Mouse (Mus musculus) layer of hippocampus, adult 11-12 months (tissue): ENCODE measurements at regions not wholly inside any gene's neighbourhood (a gene's known extent, or its start where the extent isn't known, plus 50 kb on each side); places are given as distances from the start of the nearest gene placed in this dataset.
A peak's percentile ranks its signal among the peaks of the same experiment; 100 is the strongest.

Experiments
- DNase-seq: peaks from one replicate; pipeline ENCODE4 v3.0.0; 2022; ENCODE audit warnings: low spot score

DNA sequence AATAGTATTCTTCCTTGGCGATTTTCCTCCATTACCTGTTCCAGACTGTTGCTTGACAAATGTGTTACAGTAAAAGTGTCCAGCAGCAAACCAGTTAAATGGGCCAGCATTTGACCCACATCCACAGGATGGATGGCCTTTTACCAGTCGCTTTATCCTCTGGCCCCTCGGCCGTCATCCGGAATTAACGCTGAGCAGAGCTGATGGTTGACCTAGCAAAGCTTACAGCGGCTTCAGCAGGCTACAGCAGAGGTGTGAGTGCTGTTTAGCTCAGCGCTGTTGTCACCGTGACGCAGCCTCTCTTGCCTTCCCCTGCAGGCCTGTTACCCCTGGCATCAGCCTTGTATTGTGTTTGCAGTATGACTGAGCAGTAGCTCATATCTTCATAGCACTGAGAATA is 159.8 kb upstream of the Eif4g2 start:
- DNase-seq, result no peak

DNA sequence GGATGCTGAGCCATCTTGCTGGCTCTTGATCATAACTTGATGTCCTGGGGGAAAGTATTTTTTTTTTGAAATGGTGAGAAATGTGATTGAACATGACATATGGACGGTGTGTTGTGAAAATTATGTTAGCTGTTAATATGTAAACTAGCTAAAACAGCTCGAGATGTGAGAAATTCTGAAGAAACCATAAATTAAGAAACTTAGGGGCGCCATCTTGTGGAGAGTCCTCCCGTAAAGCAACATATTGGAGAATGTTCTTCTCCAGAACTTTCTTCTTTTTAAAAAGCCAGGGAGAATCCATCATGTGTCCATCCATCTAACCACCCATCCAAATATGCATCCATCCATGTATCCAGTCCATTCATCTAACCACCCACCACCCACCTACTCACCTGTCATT is 158.7 kb upstream of the Eif4g2 start:
- peak; percentile 45 for DNase-seq

DNA sequence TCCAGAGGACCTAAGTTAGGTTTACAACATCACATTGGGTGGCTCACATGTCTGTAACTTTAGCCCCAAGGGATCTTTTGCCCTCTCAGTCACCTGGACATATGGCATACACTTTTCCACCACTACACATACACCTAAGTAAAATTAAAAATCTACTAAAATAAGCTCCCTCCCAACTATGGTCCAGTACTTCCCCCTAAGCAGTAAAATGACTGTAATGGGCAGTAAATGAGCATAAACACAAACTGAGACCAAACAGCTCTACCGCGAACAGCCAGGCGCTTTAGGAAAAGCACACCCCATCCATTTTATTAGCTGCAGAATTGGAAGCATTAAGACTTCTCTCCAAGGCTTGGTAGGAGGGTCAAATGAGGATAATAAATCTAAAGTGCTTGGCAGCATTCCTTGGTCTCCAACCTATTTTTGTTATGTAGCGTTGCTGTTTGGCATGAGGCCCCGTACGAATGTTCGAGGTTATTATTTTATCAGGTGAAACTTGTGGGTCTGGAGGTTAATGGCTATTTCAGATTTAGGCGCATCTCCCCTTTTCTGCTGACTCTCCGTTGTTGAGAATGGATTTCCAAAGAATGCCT is 157.5 kb upstream of the Eif4g2 start:
- DNase-seq, result no peak

DNA sequence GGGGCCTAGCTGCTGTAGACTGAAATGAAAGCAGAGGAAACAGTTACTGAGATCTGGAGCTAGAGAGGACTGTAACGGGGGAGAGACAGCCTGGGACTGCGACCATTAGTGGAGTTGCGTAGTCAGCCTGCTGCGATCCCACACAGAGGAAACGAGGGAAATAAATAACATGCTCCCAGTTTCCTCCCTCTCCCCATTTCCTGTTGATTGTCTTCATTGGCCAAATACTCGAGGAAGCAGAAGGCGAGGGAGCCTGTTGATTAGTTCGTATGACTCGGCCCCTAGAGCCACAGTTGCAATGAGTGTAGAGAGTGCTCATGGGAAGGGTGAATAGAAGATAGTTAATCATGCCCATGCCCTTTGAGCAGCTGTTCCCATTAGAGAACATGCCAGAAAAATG is 155.0 kb upstream of the Eif4g2 start:
- DNase-seq, result no peak

DNA sequence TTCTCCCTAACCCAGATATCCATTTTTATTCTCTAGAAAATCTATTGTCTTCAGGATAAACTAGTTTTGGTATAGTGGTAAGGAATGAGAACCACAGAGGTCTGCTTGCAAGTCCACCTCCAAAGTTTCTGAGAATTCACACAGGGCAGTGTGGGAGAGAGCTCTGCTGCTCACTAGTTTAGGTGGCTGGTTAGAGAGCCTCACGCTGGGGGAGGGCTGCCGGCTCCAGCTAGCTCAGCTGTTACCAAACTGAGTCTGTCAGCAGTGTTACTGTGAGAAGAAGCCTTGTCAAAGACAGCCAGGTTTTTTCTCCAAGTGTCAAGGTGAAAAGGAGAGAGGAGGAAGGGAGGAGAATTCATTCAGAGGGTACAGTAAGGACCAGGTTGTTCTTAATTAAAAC is 147.8 kb upstream of the Eif4g2 start:
- no peak for DNase-seq

DNA sequence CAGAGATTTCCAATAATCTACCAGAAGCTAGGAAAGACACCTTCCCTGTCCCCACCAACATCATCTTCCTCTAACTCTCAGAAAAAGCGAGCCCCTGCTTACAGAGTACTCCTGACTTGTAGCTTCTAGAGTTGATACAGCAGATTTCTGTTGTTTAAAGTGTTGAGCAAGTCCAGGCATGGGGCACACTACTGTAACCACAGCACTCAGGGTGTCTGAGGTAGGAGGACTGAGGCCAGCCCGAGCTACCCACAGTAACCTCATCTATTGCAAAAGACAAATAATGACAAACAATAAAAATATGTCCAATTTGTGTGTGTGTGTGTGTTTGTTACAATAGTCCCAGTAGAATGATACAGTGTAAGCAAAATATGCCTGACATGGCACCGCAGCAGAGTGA is 144.3 kb upstream of the Eif4g2 start:
- DNase-seq, result no peak

DNA sequence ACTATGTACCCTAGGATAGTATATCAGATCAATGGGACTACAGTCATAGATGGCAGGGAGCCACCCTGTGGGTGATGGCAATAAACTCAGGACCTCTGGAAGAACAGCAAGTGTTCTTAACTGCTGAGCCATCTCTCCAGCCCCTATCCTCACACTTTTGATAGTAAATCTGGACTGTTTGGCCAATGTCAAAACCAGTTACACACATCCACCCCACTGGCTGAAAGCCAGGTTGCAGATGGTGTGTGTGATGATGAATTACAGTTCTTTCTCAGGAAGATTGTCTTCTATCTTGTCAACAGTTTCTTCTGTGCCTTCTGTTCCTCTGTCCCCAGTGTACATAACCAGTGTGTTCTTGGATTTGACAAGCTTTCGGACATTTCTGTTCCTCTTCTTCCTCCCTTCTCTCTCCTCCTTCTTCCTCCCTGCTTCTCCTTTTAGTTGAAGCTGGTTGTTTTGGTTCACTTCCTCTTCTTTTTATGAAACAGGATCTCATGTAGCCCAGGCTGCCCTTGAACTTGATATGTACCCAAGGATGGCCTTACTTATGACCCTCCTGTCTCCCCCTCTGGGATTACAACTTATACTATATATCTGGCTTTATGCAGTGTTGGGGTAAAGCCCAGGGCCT is 143.3 kb upstream of the Eif4g2 start:
- DNase-seq, result no peak

DNA sequence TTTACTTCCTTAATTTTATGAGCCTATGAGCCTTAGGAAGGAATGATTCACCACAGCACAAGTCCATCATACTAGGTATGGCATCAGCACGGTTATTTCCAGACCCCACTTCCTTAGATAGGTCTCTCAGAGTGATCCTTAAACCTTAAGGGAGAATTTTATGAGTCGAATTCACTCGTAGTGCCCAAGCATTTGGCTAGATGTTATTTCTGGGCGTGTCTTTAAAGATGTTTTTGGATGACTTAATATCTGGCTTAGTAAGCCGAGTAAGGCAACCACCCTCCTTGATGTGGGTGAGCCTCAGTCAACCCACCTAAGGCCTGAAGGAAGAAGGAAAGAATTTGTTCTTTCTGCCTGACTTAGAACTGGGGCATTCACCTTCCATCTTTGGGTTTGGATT is 132.8 kb upstream of the Eif4g2 start:
- no peak for DNase-seq

DNA sequence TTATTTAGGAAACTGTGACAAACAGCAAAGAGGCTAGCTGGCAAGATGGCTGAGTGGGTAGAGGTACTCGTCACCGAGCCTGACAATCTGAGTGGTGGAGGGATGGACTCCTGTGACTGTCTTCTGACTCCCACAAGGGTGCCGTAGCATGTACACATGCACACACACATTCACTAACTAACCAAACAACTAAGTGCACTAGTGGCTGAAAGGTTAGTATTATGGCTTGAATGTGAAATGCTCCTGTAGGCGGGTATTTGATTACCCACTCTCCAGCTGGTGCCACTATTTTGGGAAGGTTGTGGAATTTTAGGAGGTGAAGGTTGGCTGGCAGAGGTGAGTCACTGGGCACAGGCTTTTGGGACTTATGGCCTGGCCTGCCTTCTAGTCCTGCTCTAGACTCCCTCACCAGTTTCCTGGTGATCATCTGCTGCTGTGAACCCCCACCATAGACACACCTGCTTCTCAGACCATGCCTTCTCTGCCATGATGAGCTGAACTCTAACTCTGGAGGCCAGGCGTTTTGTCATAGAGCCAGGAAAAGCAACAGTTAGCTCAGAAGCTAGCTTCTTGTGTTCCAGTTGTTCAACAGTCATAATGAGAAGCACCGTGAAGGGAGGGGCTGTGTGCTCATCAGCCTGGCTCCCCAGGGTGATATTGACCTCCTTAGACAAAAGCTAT is 131.5 kb upstream of the Eif4g2 start:
- no peak for DNase-seq

DNA sequence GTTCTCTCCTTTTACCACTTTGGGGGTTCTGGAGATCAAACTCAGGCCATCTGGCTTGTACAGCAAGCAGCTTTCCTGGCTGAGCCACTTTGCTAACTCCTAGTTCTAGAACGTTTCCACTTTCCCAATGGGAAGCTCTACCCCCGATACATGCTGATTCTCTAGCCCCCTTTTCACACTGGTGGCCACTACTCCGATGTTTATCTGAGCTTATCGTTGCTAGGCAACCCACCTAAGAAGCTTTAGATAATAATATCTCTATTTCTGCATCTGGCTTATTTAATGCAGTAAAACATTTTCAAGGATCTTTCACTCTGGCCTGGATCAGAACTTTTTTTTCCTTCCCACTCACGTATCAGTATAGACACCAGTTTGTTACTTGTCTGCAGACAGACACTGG is 129.4 kb upstream of the Eif4g2 start:
- no peak for DNase-seq

DNA sequence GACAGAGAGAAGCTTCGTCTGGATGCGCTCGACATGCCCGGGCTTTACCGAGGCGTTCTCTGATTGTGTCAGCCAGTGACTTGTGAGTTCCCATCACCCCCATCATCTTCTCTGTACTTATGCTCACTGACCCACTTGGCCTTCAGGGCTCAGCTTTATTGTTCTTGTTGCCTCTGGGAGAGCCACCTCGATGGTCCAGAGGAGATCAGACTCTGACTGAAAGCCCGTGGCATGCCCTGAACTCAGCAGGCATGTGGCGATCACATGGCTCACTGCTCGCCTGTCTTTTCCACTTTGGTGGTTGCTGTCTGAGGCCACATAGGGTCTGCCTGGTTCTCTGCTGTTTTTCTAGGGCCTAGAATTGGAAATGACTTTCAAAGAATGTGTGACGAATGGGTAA is 128.8 kb upstream of the Eif4g2 start:
- no peak for DNase-seq

DNA sequence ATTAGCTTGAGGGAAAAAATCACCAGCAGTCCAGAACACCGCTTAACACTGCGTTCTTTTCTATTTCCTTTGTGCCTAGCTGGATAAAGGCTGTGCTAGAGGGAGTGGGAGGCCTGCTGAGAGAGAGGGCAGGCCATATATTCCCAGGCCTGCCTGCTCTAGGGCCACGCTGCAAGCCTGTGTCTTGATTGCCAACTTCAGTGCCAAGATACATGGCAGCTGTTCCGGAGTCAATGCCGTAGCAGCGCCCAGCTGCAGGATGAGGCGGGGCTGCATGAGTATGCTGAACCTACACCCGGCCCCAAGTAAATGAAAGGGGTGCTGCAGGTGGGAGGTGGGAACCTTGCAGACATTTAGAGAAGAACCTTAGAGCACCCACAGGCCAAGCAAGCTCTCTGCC is 127.5 kb upstream of the Eif4g2 start:
- DNase-seq, result no peak

DNA sequence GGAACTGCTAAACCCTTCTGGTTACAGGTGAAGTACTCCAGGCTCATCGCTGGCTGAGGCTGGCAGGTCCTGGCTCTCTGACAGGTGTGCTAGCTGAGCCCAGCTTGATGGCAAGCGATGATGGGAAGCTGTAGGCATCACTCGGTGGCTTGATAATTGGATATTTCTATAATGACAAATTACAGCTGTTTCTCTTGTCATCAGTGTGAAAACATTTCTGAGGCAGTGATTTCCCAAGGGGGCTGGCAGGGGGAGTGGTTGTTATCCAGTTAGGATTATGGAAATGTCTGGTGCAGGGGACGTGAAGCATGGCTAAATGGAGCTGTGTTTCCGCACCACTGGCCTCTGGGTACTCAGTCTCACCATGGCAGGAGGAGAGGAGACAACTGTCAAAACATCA is 123.0 kb upstream of the Eif4g2 start:
- DNase-seq, result no peak

DNA sequence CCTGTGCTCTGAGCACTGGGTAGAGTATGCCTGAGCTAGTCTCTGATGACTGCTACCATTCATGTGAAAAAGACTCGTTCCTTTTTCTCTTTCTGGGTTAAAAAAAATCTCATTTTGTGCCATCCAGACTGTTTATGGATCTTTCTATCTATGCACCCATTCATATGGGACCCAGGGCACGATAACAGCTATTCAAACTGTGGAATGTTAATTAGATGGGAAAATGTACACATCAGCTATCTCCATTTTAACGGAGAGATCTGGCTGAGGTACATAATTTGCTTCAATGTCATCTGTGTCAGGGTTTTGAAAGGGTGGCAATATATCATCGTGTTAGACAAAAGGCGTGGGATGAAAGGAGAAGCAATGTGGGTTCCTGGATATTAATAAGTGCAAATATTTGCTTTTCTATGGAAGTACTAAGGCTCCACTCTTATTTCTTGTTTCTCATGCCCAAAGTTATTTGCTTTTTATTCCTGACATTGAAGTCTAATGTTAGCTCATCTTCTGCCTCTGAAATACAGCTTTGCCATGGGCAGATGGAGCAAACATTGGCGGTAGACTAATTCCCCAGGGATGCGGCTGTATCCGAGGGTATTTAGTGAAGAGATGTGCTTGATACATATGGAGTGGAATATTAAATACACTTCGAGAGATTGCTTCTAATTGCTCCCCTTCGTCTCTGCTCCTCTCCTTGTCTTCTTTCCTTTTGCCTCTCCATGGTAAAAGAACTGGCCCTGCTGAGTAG is 116.0 kb upstream of the Eif4g2 start:
- no peak for DNase-seq

DNA sequence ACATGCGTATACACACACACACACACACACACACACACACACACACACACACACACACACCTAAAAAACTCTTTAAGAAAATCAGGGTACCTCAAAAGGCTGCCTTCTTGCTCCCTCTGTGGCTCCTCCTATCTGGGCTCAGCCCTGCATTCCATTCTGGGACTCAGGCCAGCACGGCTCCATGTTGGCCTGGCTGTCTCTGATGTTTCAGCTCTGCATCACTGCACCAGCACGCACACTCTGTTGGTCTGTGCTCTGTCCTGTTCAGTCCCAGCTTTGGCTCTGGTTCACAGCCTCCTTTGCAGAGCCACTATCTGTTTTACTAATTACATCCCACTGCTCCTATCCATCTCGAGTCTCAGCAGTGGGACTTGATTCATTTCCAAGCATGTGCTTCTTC is 108.8 kb upstream of the Eif4g2 start:
- no peak for DNase-seq

DNA sequence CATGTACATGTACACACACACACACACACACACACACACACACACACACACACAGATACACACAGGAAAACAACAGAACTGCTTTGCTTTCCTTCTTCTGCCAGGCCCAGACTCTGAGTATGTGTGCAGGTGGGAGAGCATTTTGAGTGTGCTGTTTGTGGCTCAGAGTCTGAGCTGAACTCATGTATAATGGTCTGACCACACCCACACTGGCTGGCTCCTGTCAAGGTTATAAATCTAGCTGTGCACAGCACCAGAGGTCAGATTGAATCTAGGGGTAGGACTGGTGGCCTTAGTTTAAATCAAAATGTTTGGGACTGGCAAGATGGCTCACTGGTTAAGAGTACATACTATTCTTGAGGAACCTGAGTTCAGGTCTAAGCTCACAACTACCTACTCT is 108.4 kb upstream of the Eif4g2 start:
- no peak for DNase-seq

DNA sequence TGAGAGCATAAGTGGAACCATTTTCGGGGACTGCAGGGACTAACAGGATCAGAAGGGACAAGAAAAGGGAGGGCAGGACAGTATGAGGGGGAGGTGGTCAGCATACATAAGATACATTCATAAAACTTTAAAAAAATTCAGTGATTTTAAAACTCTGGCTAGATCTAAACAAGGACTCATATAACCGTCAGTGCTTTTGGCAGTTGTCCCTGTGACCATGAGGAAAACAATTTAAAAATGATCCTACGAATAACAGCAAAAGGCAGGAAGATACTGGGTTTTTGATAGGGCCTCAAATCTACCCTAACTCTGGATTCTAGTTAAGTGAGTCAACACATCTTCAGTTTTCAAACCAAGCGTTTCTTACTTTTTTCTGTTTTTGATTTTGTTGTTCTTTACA is 106.9 kb upstream of the Eif4g2 start:
- DNase-seq, result no peak

DNA sequence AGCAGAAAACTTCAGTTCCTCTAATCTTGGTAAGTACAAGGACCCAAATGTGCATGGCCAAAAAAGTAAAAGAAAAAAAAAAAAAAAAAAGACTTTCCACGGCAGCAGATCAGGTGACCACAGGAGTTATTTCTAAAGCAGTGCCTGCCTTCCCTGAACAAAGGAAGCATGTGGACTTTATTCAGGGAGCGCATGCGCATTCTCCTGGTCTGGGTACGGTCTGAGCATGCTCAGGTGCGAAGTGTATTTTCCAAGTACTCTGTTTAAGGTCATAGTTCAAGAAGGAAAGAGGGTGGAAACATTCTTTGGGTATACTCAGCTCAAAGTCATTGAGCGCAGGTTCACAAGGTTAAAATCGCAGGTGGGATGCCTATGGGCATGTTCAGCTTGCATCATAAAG is 103.1 kb upstream of the Eif4g2 start:
- no peak for DNase-seq

DNA sequence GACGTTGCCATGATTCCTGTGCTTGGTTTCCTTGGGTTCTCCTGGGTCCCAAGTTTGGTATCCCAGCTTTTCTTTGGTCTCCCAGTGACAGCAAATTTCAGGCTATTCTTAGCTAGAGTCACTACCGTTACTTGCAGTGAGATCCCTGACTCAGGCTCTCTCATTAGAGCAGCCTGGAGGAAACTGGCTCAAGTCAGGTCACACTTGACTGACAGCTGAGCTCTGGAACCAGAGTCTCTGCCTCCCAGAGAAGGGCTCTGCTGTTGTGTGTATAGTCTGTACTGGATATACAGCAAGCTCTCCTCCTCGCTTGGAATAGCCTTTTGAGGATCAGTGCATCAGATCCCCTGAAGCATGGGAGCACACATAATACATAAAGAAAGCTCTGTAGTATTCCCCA is 100.7 kb upstream of the Eif4g2 start:
- no peak for DNase-seq

DNA sequence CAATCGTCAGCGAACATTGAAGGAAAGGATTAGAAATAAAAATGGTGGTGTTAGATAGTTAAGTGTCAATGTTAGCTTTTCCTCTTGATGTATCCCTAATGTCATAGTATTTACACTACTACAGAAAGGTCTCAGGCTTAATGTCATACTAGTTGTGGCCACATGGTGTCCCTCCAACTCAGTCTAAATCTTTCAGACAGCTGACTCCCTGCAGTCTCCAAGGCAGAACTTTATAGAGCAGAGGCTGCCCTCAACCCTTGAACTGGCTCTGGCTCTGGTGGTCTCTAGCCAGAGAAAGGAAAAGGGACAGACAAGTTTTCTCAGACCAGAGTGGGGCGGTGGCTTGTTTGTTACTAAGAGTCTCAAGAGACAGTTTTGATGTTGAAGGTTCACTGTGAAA is 99.5 kb upstream of the Eif4g2 start:
- DNase-seq, result peak; percentile 68

DNA sequence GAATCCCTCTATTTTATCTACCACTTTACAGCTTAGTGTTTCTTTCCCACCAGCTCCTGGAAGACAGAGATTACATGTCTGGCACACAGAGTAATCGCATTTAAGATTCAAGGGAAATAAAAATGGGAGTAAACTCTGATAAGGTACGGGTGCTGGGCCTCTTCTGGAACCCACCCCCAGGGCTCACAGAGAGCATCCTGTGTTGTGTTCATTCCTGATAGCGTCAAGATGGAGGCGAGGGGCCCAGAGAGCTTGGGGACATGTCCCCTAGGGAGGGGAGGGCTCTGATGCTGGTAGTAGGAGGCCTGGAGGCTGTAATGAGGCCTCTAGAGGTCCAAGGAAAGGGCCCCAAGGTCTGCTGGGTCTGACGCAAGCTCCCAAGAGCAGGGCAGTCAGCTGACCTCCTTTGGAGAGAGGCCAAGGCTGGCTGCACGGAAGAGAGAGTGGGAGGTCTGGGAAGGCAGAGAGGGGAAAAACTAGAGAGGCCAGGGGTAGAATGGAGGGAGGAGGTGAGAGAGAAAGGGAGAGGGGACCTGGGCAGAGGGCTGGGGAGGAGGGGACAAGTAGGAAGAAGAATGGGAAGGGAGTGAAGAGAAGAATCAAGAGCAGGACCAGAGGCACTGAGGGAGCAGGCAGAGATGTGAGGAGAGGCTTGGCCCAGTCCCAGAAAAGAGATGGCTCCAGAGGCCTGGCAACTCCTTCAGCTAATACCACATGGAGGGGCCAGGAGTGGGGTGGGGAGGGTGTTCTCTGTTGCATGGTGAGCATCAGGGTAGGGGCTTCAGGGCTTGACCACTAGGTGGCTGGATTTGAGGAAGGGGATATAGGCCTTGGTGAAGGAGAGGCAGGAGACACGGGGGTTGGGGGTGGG is 96.8 kb upstream of the Eif4g2 start:
- peak; percentile 27 for DNase-seq
